Mouse (Mus musculus) forebrain, embryonic 12.5 days (tissue): ENCODE results near the gene Cldn9. TPM values are rescaled to one million over a fixed set of nuclear protein-coding genes. Genes with fewer than 3 reads are reported as not detected.

Source experiments
- ATAC-seq: fragments of 200-750 bp; cut with Nextera tagmentation; 2 replicates; pipeline ENCODE4 v1.8.0; 2017; ENCODE audit warnings: moderate TSS enrichment; ENCODE audit not compliant: low FRiP score
- H3K27ac ChIP-seq: fragments of 300-500 bp; sonication (generic); 2 replicates; pipeline ENCODE4 v1.5.1; 2016; ENCODE audit warnings: mild to moderate bottlenecking
- H3K27me3 ChIP-seq: fragments of 300-500 bp; sonication (generic); 2 replicates; pipeline ENCODE4 v1.6.1; 2016; ENCODE audit warnings: mild to moderate bottlenecking
- H3K36me3 ChIP-seq: fragments of 300-500 bp; sonication (generic); replicated peaks from 2 replicates; pipeline ENCODE4 v1.6.1; 2016; ENCODE audit warnings: mild to moderate bottlenecking
- H3K4me1 ChIP-seq: fragments of 300-500 bp; sonication (generic); 2 replicates; pipeline ENCODE4 v1.6.1; 2016
- H3K4me2 ChIP-seq: fragments of 300-500 bp; sonication (generic); 2 replicates; pipeline ENCODE4 v1.6.1; 2016; ENCODE audit warnings: mild to moderate bottlenecking, moderate library complexity
- H3K4me3 ChIP-seq: fragments of 300-500 bp; sonication (generic); replicated peaks from 2 replicates; pipeline ENCODE4 v1.5.1; 2016; ENCODE audit warnings: mild to moderate bottlenecking
- H3K9ac ChIP-seq: fragments of 300-500 bp; sonication (generic); 2 replicates; pipeline ENCODE4 v1.6.1; 2016; ENCODE audit warnings: mild to moderate bottlenecking
- H3K9me3 ChIP-seq: fragments of 300-500 bp; sonication (generic); 2 replicates; pipeline ENCODE4 v1.6.1; 2016
- WGBS: fragments of 180-500 bp; shearing (Covaris S2); methylation state at CpG from one replicate; pipeline ENCODE4 v1.1.7; 2016; 5-methylcytosine and 5-hydroxymethylcytosine counted together
- polyA plus RNA-seq: library from polyadenylated mRNA; unstranded; fragments of >200 nt; fragmentation: Nextera tagmentation; extraction: Ambion mirVana; gene quantifications from 2 replicates; pipeline ENCODE4 v1.2.1, GENCODE M21; 2016

Gene Cldn9
- polyA plus RNA-seq: 6.3 and 8.2 TPM in 2 replicates

DNA sequence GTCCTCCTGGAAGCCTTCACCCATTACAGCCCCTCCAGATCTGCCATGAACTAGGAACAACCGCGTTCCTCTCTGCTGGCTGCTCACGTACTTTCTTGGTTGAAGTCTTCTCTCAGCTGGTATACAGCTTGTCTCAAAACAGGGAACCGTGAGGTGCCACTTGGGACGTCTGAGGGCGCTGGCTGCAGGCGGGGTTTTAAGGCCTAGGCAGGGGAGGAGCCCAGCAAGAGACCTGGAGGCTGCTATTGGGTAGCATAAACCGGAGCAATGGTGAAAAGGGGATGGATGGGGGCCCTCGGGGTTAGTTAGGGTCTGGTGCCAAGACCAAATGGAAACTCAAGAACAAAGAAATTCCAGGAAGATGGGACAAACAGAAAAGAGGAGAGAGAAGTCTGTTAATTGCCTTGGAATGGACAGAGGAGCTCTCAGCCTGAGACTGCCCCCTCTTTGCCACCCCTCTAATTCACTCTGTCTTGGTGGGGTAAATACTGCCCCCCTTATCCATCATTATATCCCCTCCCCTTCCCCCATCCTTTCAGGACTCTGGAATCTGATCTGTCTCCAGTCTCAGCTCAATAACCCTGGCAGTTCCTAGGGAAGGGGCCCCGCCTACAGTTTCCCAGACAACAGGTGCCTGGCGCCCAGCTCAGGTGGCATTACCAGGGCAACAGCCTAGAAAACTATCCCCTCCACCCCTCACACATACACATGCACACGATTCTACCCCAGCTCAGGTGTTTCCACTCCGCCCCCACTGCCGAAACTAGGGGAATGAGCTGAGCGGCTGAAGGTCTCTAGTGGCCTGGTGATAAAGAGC is at the start of gene Cldn9:
Gene Cldn9 (minus strand): TSS at position 171 of the 817 bp plus-strand sequence.
- Histone ChIP-seq H3K4me2 (peak within 1 kb of the TSS; percentile 34), H3K27me3 (peaks cover 56% of the 10 kb centered on the region), H3K4me1 (peaks cover 15% of the 10 kb centered on the region), H3K4me3 (peak within 1 kb of the TSS; percentile 19), H3K36me3 (no peaks in the 10 kb centered on the region), H3K9me3 (no peaks in the 10 kb centered on the region), H3K9ac (no peak within 1 kb of the TSS), H3K27ac (no peak within 1 kb of the TSS)
- ATAC-seq: peak; percentile 71; the same call in 1 of the 2 replicates
- WGBS: 13% methylated on average over 15 of the region's 15 CpGs

DNA sequence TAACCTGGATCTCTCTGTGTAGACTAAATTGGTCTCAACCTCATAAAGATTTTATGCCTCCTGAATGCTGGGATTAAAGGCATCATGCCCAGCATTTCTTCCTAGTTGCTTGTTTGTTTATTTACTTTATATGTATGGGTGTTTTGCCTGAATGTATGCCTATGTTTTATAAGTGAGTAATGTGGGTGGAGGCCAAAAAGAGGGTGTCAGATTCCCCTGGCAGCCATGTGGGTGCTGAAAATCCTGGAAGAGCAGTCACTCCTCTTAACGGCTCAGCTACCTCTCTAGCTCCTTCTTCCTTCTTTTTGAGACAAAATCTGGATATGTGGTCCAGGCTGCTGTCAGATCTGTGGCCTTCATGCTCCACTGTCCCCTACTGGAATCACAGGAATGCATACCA is 46.6 kb upstream of the Cldn9 start:
- Histone ChIP-seq H3K4me1 (peaks cover 14% of the 10 kb centered on the region), H3K27ac (no peak overlapping the region), H3K4me2 (no peak overlapping the region), H3K36me3 (peaks cover 23% of the 10 kb centered on the region), H3K9ac (no peak overlapping the region), H3K4me3 (no peak overlapping the region), H3K9me3 (no peaks in the 10 kb centered on the region), H3K27me3 (no peaks in the 10 kb centered on the region)
- 74% methylated on average over 1 of the region's 1 CpGs for WGBS
- no peak for ATAC-seq

DNA sequence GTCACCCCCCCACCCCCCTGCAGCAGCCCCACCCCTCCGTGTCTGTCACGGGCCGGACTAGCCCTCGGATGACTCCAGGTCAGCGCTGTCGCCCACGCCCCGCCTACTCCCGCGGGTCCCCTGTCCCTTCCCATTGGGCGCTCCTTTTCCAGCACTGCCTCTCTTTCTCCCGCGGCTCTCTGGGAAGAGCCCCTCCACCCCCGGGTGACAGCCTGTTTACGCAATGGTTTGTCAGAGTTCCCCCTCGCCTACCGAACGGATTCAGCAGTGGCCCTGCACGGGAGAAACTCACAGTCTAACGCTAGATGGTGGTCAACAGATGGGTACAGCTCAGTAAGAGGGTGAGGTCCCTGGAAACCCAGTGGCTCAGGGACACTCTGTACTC is 42.9 kb upstream of the Cldn9 start:
- H3K4me3 ChIP-seq: peak overlapping the region; percentile 92
- H3K36me3 ChIP-seq: no peaks in the 10 kb centered on the region
- peaks cover 14% of the 10 kb centered on the region for H3K4me1 ChIP-seq
- no peaks in the 10 kb centered on the region for H3K9me3 ChIP-seq
- H3K27me3 ChIP-seq: peaks cover 5% of the 10 kb centered on the region; the same call in 1 of the 2 replicates
- peak overlapping the region; percentile 70 for H3K27ac ChIP-seq
- under 1% methylated on average over 20 of the region's 20 CpGs for WGBS
- H3K9ac ChIP-seq: peak overlapping the region; percentile 80
- peak; percentile 85 for ATAC-seq
- H3K4me2 ChIP-seq: peak overlapping the region; percentile 88

DNA sequence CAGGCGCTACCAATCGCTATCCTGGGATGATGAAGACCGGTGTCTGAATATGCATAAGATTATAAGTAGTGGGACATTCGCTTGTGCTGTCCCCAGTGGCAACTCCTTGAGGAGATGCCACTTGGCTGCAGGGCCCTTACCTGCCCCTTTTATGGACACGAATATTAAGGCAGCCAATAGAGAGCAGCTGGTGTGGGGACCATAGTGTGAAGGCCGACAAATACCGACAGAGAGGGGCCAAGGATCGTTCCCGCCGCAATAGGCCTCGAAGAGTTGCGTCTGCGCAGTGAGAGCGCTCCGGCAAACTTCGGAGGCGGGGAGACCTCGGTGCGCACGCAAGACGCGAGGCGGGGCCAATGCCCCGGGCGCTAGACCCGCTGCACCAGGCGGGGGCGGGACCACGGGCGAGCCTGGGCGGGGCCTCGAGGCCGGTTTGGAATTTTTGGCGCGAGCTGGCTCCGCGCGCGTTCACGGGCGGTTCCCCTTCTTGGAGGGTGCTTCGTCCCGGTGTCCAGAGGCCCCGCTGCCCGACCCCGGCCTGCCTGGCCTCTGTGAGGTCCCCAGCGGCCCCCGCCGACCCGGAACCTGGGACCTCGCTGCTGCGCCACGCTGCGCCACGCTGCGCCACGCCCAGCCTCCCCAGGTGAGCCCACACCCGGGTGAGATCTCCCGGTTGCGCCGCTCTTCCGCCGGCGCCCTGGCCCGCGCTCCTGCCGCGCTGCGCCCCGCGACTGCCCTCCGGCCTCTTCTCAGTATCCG is 42.4 kb upstream of the Cldn9 start, which contains the start of gene Pkmyt1:
Gene Pkmyt1 (plus strand): TSS at position 338 of the 759 bp plus-strand sequence.
- peak; percentile 95 for ATAC-seq

GRCm38 (mm10) chr17:23725477-23725876 is 41.7 kb upstream of the Cldn9 start:
- peaks cover 14% of the 10 kb centered on the region for H3K4me1 ChIP-seq
- peak overlapping the region; percentile 92 for H3K4me3 ChIP-seq
- ATAC-seq: no peak
- no peaks in the 10 kb centered on the region for H3K9me3 ChIP-seq
- H3K9ac ChIP-seq: peak overlapping the region; percentile 48
- peaks cover 7% of the 10 kb centered on the region; the same call in 1 of the 2 replicates for H3K27me3 ChIP-seq
- peak overlapping the region; percentile 53; the same call in 1 of the 2 replicates for H3K27ac ChIP-seq
- H3K4me2 ChIP-seq: peak overlapping the region; percentile 88
- WGBS: 69% methylated on average over 4 of the region's 4 CpGs
- no peaks in the 10 kb centered on the region for H3K36me3 ChIP-seq

More for the DNA sequence above, 42.4 kb upstream of the Cldn9 start, which contains the start of gene Pkmyt1:
- peak within 1 kb of the TSS; percentile 88 for H3K4me2 ChIP-seq
- WGBS: 1% methylated on average over 68 of the region's 73 CpGs
- peak within 1 kb of the TSS; percentile 70 for H3K27ac ChIP-seq
- H3K4me1 ChIP-seq: peaks cover 14% of the 10 kb centered on the region
- no peaks in the 10 kb centered on the region for H3K9me3 ChIP-seq
- peak within 1 kb of the TSS; percentile 80 for H3K9ac ChIP-seq
- H3K36me3 ChIP-seq: no peaks in the 10 kb centered on the region
- H3K27me3 ChIP-seq: peaks cover 5% of the 10 kb centered on the region; the same call in 1 of the 2 replicates
- H3K4me3 ChIP-seq: peak within 1 kb of the TSS; percentile 92

DNA sequence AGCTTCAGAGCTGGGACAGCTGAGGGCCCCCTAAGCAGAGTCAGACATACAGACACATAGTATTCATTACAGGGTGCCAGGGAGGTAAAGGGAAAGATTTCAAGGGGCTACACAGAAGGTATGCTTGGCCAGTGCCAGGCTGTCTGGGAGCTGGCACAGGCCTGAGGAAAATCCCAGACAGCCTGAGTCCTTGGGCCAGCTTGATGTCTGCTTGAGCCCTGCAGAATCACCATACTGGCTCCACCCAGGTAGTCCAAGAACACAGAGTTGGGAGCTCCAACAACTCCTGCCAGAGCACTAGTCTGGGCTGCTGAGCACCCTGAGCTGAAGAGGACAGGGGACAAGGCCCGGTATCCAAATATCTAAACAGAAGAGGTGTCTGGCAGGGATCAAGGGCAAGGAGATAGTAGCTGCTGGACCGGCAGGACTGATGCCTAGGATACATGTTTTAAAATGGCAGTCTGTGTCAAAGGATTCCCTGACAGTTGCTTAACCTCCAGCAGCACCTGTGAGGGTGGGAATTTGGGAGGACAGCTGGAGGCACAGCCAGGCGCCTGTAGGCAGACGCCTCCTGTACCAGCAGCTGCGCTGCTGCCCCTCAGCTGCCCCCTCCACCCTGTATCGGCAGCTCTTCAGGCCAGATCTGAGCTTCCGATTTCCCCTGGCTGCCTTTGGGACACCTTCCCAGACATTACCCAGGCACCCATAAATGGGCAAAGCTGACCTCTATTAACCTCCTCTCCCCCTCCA is 38.7 kb upstream of the Cldn9 start, which contains the start of gene 1520401A03Rik:
Gene 1520401A03Rik (minus strand): TSS at position 408 of the 750 bp plus-strand sequence.
- Histone ChIP-seq H3K4me3 (no peak within 1 kb of the TSS), H3K27ac (no peak within 1 kb of the TSS), H3K9me3 (no peaks in the 10 kb centered on the region), H3K4me2 (no peak within 1 kb of the TSS), H3K9ac (no peak within 1 kb of the TSS), H3K27me3 (peaks cover 10% of the 10 kb centered on the region; the same call in 1 of the 2 replicates), H3K36me3 (no peaks in the 10 kb centered on the region), H3K4me1 (peaks cover 12% of the 10 kb centered on the region)
- no peak for ATAC-seq
- 86% methylated on average over 7 of the region's 7 CpGs for WGBS

DNA sequence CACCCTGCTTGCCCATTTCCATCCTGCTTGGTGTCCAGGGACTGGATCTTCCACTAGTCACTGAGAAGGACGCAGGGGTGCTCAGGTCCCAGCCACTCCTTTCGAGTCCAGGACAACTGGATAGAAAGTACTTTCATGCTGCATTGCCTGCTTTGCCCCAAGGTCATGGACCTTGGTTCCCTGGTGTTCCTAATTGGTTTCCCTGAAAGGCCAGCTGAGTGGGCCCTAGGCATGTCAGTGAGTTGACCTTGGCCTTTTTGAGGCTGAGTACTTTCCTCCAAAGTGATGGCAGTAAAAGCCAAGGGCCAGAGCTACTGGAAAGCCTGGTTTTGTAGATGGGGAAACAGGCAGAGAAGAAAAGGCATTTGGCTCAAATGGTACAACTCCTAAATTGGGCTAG is 38.1 kb upstream of the Cldn9 start:
- no peak for ATAC-seq
- H3K9ac ChIP-seq: no peak overlapping the region
- H3K4me3 ChIP-seq: no peak overlapping the region
- peaks cover 8% of the 10 kb centered on the region for H3K4me1 ChIP-seq
- no peak overlapping the region for H3K27ac ChIP-seq
- 90% methylated on average over 2 of the region's 2 CpGs for WGBS
- H3K9me3 ChIP-seq: no peaks in the 10 kb centered on the region
- H3K4me2 ChIP-seq: no peak overlapping the region
- peaks cover 10% of the 10 kb centered on the region; the same call in 1 of the 2 replicates for H3K27me3 ChIP-seq
- H3K36me3 ChIP-seq: no peaks in the 10 kb centered on the region

GRCm38 (mm10) chr17:23719455-23719854 is 35.6 kb upstream of the Cldn9 start:
- no peak for ATAC-seq
- Histone ChIP-seq H3K36me3 (no peaks in the 10 kb centered on the region), H3K4me3 (no peak overlapping the region), H3K27ac (no peak overlapping the region), H3K4me1 (no peaks in the 10 kb centered on the region), H3K9ac (no peak overlapping the region), H3K9me3 (no peaks in the 10 kb centered on the region), H3K4me2 (no peak overlapping the region), H3K27me3 (peaks cover 10% of the 10 kb centered on the region; the same call in 1 of the 2 replicates)
- WGBS: 0% methylated on average over 1 of the region's 1 CpGs

DNA sequence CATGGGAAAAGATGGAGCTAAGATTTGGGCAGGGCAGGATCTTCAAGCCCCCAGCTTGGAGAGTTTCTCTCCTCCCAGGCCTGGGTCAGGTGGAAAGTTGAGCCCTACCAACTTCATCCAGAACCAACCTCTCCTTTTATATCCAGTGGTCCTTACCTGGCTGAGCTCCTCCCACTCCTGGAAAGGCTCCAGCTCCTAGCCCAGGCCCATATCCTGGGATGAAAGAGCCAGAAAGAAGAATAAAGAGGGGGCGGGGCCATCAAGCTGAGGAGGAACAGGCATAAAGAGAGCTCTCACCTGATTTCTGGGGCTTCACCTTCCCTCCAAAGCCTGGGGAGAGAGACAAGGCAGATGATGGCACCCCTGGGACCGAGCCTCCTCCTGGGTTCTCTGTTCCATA is 33.2 kb upstream of the Cldn9 start:
- H3K9ac ChIP-seq: no peak overlapping the region
- no peaks in the 10 kb centered on the region for H3K9me3 ChIP-seq
- H3K36me3 ChIP-seq: no peaks in the 10 kb centered on the region
- no peak overlapping the region for H3K4me2 ChIP-seq
- WGBS: 58% methylated on average over 2 of the region's 2 CpGs
- peaks cover 5% of the 10 kb centered on the region; the same call in 1 of the 2 replicates for H3K27me3 ChIP-seq
- no peaks in the 10 kb centered on the region for H3K4me1 ChIP-seq
- no peak for ATAC-seq
- no peak overlapping the region for H3K27ac ChIP-seq
- no peak overlapping the region for H3K4me3 ChIP-seq

- H3K9ac ChIP-seq: no peak overlapping the region
- no peak overlapping the region for H3K4me2 ChIP-seq
- H3K27ac ChIP-seq: no peak overlapping the region
- peak; percentile 65 for ATAC-seq
- no peaks in the 10 kb centered on the region for H3K9me3 ChIP-seq
- no peaks in the 10 kb centered on the region for H3K36me3 ChIP-seq
- 1% methylated on average over 3 of the region's 3 CpGs for WGBS
- peaks cover 43% of the 10 kb centered on the region for H3K27me3 ChIP-seq
- H3K4me1 ChIP-seq: no peaks in the 10 kb centered on the region
- H3K4me3 ChIP-seq: no peak overlapping the region
Measured at GRCm38 (mm10) chr17:23706212-23706611, 22.4 kb upstream of the Cldn9 start.

DNA sequence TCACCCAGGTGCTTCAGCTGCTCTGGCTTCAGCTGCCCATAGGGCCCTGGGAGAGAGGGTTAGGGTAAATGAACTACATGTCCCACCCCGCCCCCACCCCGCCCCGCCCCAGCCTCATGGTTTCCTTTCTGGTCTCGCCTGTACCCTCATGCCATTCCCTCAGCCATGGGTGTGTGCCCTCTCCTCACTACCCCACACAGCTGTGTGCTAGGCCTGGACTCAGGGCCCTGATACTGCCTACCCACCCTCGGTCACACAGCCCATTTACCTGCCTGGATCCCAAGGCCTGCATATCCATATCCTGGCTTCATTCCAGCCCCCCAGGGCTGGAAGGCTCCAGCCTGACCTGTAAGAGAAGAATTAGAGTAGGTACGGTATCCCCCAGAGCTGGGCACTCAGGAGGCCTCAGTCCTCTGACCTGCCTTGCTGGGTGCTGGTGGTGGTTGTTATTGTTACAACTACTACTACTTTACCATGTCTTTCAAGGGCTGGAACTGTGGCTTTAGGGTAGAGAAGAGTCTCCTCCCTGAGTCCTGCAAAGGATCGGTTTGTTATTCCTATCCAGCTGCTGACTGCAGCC is 21.8 kb upstream of the Cldn9 start:
- no peaks in the 10 kb centered on the region for H3K9me3 ChIP-seq

More for the DNA sequence above, 21.8 kb upstream of the Cldn9 start:
- Histone ChIP-seq H3K9ac (no peak overlapping the region), H3K27ac (no peak overlapping the region), H3K4me1 (no peaks in the 10 kb centered on the region), H3K36me3 (no peaks in the 10 kb centered on the region), H3K27me3 (peaks cover 48% of the 10 kb centered on the region), H3K4me3 (no peak overlapping the region), H3K4me2 (no peak overlapping the region)
- ATAC-seq: no peak
- 80% methylated on average over 7 of the region's 7 CpGs for WGBS
